Mouse (Mus musculus) ES-Bruce4 (cell line): ENCODE results near the gene Ajap1.

Experiments used
- CTCF ChIP-seq: IDR thresholded peaks from one replicate; pipeline ENCODE4 v1.8.1; 2011; ENCODE audit warnings: low read depth, low read length
- EP300 ChIP-seq: IDR thresholded peaks from 2 replicates; pipeline ENCODE4 v1.6.1; 2011; ENCODE audit warnings: low read depth, low read length; ENCODE audit not compliant: insufficient read depth
- POLR2A ChIP-seq: IDR thresholded peaks from one replicate; pipeline ENCODE4 v1.8.1; 2011; ENCODE audit warnings: low read length; ENCODE audit not compliant: insufficient read depth

- TF ChIP-seq POLR2A (no peak), CTCF (no peak), EP300 (no peak)
These were observed 3.5 kb downstream of the Ajap1 start for GRCm38 (mm10) chr4:153479144-153479543.
